Mouse (Mus musculus): ENCODE data around the gene Man2a2.

Gene Man2a2

GRCm38 (mm10) chr7:80371041-80371751 is at the start of gene Man2a2:
TSS of gene Man2a2 (minus strand) at chr7:80371375.
- DNase-seq (ENCODE audit: low spot score): peak; percentile 71

DNA sequence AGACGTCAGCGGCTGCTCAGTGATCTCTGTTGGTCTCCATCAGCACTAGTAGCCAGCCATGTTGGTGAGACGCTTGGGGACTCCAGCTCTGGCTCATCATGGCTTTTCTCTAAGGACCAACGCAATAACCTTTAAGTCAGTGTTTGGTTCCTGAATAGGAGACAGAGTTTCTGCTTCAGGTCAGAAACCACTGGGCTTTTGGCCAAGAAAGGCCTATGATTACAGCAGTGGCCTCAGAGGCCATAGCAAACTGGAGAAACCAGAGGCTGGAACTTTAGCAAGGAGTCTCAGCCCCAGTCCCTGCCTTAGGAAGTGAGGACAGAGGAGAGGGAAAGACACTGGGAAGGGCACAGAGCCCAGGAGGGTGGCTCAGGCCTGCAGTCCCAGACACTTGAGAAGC is 49.4 kb upstream of the Man2a2 start:
- no peak for DNase-seq (ENCODE audit: low spot score)

DNA sequence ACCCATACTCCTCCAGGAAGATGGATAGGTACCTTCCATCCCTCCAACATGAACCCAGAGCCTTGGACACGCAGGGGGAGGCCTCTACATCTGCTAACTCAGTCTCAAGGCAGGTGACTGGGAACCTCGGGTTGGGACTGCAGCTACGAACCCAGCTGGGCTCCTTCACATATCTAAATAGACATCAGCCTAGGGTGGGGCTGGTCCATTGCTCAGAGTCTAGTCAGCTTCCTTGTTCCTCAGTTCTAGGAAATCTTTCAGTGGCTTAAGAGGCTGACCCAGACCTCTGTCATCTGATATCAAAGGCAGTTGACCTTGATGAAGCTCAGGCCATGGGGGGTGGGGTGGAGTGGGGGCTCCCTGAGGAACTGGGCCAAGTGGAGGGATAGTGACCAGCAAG is 48.1 kb upstream of the Man2a2 start:
- no peak for DNase-seq (ENCODE audit: low spot score)

GRCm38 (mm10) chr7:80418036-80418435 is 46.9 kb upstream of the Man2a2 start:
- DNase-seq (ENCODE audit: low spot score): no peak

DNA sequence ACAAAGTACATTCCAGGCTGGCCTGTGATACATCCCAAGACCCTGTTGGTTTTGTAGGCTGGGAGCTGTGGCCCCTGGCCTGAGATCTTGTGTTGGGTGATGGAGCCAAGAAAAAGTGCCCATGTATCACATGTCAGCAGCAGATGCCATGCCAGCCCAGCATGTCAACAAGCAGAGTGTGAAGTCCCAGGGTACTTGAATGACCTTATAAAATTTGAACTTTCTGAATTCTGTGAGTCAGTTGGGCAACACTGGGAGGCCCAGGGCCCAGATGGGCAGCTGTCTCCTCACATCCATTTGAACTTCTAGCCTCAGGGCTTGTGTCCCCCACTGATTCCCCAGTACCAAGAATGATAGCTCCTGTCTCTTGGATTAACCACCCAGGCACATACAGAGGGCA is 46.4 kb upstream of the Man2a2 start:
- no peak for DNase-seq (ENCODE audit: low spot score)

GRCm38 (mm10) chr7:80416969-80417368 is 45.8 kb upstream of the Man2a2 start:
- DNase-seq (ENCODE audit: low spot score): no peak

GRCm38 (mm10) chr7:80414303-80414855 is 43.2 kb upstream of the Man2a2 start:
- no peak for DNase-seq (ENCODE audit: low spot score)

GRCm38 (mm10) chr7:80413512-80414302 is 42.5 kb upstream of the Man2a2 start:
- DNase-seq (ENCODE audit: low spot score): no peak

- DNase-seq (ENCODE audit: low spot score): no peak
These were observed 41.6 kb upstream of the Man2a2 start for GRCm38 (mm10) chr7:80412781-80413180.

- DNase-seq (ENCODE audit: low spot score): no peak
These were observed 41.1 kb upstream of the Man2a2 start for GRCm38 (mm10) chr7:80412279-80412678.

- no peak for DNase-seq (ENCODE audit: low spot score)
These were observed 39.2 kb upstream of the Man2a2 start for GRCm38 (mm10) chr7:80410380-80410779.

GRCm38 (mm10) chr7:80407712-80408111 is 36.5 kb upstream of the Man2a2 start:
- no peak for DNase-seq (ENCODE audit: low spot score)

GRCm38 (mm10) chr7:80406186-80406585 is 35.0 kb upstream of the Man2a2 start:
- DNase-seq (ENCODE audit: low spot score): no peak

- no peak for DNase-seq (ENCODE audit: low spot score)
These were observed 34.1 kb upstream of the Man2a2 start, which contains the start of gene Furin for GRCm38 (mm10) chr7:80405188-80405695. TSS of gene Furin (minus strand) at chr7:80405436.

DNA sequence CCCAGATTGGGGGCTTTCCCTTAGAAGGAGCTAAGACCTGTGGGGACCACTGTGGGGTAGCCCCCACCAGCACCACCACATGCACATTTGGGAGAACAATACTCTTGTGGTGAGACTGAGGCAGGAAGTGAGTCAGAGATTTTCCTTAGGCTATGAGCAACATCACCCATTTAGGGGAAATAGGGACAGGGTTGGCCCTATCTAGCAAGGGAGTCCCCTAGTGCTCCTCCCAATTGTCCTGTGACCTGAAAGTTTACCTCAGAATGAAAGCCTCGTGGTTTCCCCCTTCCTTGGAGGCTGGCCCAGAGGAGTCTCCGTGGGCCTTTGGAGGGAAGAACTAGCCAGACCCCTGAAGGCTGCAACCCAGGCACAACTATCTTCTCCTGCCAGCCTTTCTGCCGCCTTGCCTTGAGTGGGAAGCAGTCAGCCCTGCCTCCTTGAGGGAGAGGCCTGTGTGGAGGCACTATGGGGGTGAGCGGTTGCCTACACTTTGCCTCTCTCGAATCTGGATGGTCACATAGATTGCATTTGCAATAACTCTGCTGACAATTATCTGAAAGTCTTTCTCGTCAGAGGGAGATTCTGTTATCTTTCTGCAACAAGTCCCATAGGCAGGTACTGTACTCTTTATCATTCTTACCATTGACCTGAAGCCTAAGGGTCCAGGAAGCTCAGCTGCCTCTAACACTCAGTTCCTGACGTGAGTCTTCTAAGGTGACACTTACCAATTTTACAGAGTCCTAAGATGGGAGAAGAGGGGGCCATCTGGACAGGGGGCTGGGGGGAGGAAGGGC is 33.1 kb upstream of the Man2a2 start:
- DNase-seq (ENCODE audit: low spot score): no peak

DNA sequence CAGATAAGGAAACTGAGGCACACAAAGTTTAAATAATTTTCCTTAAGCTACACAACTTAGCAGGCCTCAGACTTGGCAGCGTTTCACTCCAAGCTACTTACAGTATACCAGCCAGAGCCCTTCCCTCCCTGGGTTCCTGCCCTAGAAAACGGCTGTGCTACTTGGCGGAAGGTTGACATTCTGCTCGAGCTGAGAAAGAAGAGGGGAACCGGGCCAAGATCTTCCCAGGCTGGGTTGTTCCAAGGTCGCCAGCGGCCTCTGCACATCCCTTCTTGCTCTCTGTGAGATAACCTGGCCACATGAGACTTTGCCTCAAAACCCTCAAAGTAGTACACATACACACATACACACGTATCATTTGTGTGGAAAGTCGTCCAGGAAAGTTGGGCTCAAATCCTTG is 32.4 kb upstream of the Man2a2 start:
- peak; percentile 79 for DNase-seq (ENCODE audit: low spot score)

DNA sequence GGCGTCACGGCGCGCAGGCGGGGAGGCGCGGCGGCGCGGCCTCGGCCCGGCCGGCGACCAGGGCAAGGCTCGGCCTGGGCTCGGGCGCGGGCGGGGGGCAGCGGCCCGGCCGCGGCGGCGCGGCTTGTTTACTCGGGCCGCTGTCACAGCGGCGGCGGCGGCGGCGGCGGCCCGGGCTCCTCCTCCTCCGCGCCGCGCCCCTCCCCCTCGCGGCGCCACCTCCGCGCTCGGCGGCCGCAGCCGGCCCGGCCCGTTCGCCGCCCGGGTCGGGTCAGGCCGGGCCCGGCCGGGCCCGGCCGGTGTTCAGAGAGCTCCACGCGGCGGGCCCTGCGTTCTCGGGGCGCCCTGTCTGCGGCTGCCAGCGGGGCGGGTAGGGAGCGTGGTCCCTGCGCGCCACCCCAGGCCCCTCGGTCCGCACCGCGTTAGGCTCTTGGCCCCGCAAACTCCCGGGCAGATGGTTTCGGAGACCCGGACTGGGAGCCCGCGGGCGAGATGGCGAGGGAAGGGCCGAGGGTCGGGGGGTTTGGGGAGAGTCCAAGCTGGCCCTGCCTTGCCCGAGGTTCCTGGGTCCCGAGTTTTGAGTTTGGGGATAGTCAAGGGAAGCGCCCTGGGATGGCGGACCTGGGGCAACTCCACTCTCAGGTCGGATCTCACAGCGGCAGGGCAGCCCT is 31.6 kb upstream of the Man2a2 start:
- DNase-seq (ENCODE audit: low spot score): peak; percentile 73

DNA sequence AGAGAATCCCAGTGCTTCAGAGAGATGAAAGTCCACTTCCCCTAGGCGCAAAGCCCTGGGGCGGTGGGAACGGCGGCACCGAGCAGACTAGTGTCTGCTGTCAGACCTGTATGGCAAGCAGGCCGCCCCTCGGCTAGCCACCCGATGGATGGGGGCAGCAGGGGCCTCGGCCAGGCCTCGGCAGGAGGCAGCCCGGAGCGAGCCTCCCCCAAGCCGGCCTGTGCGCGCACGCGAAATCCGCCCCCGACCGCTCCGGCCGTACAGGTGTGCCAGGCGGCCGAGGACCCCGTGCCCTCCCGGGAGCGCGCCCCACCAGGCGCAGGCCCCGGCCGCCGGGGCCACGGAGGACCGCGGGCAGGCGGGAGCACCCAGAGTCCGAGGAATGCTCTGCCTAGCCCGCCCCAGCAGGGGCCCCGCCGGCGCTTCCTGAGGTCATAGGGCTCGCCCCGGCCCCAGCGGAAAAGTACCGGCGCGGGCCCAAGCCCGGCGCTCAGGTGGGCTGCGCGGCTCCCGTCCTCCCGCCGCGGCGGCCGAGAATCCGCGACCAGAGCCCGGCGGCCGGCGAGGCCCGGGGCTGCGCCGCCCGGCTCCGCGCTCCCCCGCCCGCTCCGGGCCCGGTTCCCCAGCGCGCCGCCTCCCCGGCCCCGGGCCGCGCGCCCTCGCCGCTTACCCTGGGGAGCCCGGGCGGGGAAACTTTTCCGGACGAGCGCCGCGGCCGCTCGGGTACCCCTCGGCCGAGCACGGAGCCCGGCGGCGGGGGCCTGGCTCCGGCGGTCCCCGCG is 30.9 kb upstream of the Man2a2 start:
- DNase-seq (ENCODE audit: low spot score): peak; percentile 26

- no peak for DNase-seq (ENCODE audit: low spot score)
These were observed 30.1 kb upstream of the Man2a2 start for GRCm38 (mm10) chr7:80401041-80401859.

- no peak for DNase-seq (ENCODE audit: low spot score)
These were observed 29.4 kb upstream of the Man2a2 start for GRCm38 (mm10) chr7:80400571-80400970.

Data from lung, postnatal 25 days (tissue).